Mouse (Mus musculus) stomach, embryonic 14.5 days (tissue): ENCODE data around the gene Cpm. TPM values are rescaled to one million over a fixed set of nuclear protein-coding genes. Genes with fewer than 3 reads are reported as not detected.

Experiments used
- ATAC-seq: fragments of 200-750 bp; cut with Nextera tagmentation; 2 replicates; pipeline ENCODE4 v1.8.0; 2017; ENCODE audit warnings: low read depth, moderate TSS enrichment; ENCODE audit not compliant: insufficient number of reproducible peaks, insufficient read depth, low FRiP score
- H3K27ac ChIP-seq: fragments of 300-500 bp; sonication (generic); 2 replicates; pipeline ENCODE4 v1.5.1; 2014; ENCODE audit warnings: mild to moderate bottlenecking, low read length, moderate library complexity, mixed read lengths
- H3K27me3 ChIP-seq: fragments of 300-500 bp; sonication (generic); 2 replicates; pipeline ENCODE4 v1.6.1; 2014; ENCODE audit warnings: low read length, control low read depth, mixed read lengths; ENCODE audit not compliant: control insufficient read depth, insufficient read depth
- H3K36me3 ChIP-seq: fragments of 300-500 bp; sonication (generic); 2 replicates; pipeline ENCODE4 v1.6.1; 2014; ENCODE audit warnings: mild to moderate bottlenecking, control low read depth, low read length, moderate library complexity, mixed read lengths; ENCODE audit not compliant: control insufficient read depth, insufficient read depth
- H3K4me1 ChIP-seq: fragments of 300-500 bp; sonication (generic); 2 replicates; pipeline ENCODE4 v1.6.1; 2014; ENCODE audit warnings: low read length, control low read depth, mixed read lengths; ENCODE audit not compliant: control insufficient read depth, insufficient read depth
- H3K4me2 ChIP-seq: fragments of 300-500 bp; sonication (generic); replicated peaks from 2 replicates; pipeline ENCODE4 v1.6.1; 2014; ENCODE audit warnings: low read depth, low read length, control low read depth
- H3K4me3 ChIP-seq: fragments of 300-500 bp; sonication (generic); 2 replicates; pipeline ENCODE4 v1.5.1; 2014; ENCODE audit warnings: low read depth, low read length, control low read depth
- H3K9ac ChIP-seq: fragments of 300-500 bp; sonication (generic); replicated peaks from 2 replicates; pipeline ENCODE4 v1.6.1; 2014; ENCODE audit warnings: low read depth, mild to moderate bottlenecking, control low read depth, low read length, moderate library complexity, mixed read lengths
- H3K9me3 ChIP-seq: fragments of 300-500 bp; sonication (generic); 2 replicates; pipeline ENCODE4 v1.6.1; 2016; ENCODE audit warnings: low read depth, low read length, control low read depth; ENCODE audit not compliant: control insufficient read depth
- WGBS: fragments of 180-500 bp; shearing (Covaris S2); extraction: QIAGEN DNeasy Blood & Tissue Kit; methylation state at CpG from one replicate; pipeline ENCODE4 v1.1.7; 2014; 5-methylcytosine and 5-hydroxymethylcytosine counted together
- polyA plus RNA-seq: library from polyadenylated mRNA; unstranded; fragments of >200 nt; fragmentation: Nextera tagmentation; extraction: Ambion mirVana; gene quantifications from 2 replicates; pipeline ENCODE4 v1.2.1, GENCODE M21; 2014

Gene Cpm
- polyA plus RNA-seq, 1 experiment from 2014 or later: 95.8 TPM

GRCm38 (mm10) chr10:117650042-117650655 is 20.8 kb downstream of the Cpm start:
- H3K27ac ChIP-seq: no peak overlapping the region
- H3K36me3 ChIP-seq: peaks cover 2% of the 10 kb centered on the region; the same call in 1 of the 2 replicates
- H3K4me2 ChIP-seq: no peak overlapping the region
- no peaks in the 10 kb centered on the region for H3K4me1 ChIP-seq
- H3K27me3 ChIP-seq: no peaks in the 10 kb centered on the region
- no peak overlapping the region for H3K4me3 ChIP-seq
- no peaks in the 10 kb centered on the region for H3K9me3 ChIP-seq
- no peak for ATAC-seq
- no peak overlapping the region for H3K9ac ChIP-seq
- WGBS: 89% methylated on average over 12 of the region's 12 CpGs

- Histone ChIP-seq H3K9ac (no peak overlapping the region), H3K4me1 (no peaks in the 10 kb centered on the region), H3K4me3 (no peak overlapping the region), H3K4me2 (no peak overlapping the region), H3K27me3 (no peaks in the 10 kb centered on the region), H3K27ac (no peak overlapping the region), H3K36me3 (peaks cover 2% of the 10 kb centered on the region; the same call in 1 of the 2 replicates), H3K9me3 (no peaks in the 10 kb centered on the region)
- WGBS: 87% methylated on average over 7 of the region's 7 CpGs
- no peak for ATAC-seq
Measured at GRCm38 (mm10) chr10:117650725-117651124, 21.4 kb downstream of the Cpm start.

GRCm38 (mm10) chr10:117651587-117652377 is 22.5 kb downstream of the Cpm start:
- H3K27me3 ChIP-seq: no peaks in the 10 kb centered on the region
- no peak overlapping the region for H3K4me2 ChIP-seq
- peaks cover 2% of the 10 kb centered on the region; the same call in 1 of the 2 replicates for H3K36me3 ChIP-seq
- no peaks in the 10 kb centered on the region for H3K4me1 ChIP-seq
- no peak overlapping the region for H3K27ac ChIP-seq
- no peak for ATAC-seq
- WGBS: 66% methylated on average over 10 of the region's 10 CpGs
- H3K9ac ChIP-seq: no peak overlapping the region
- H3K4me3 ChIP-seq: no peak overlapping the region
- no peaks in the 10 kb centered on the region for H3K9me3 ChIP-seq

- ATAC-seq: no peak
- H3K9ac ChIP-seq: no peak overlapping the region
- H3K27ac ChIP-seq: no peak overlapping the region
- H3K4me1 ChIP-seq: no peaks in the 10 kb centered on the region
- H3K4me2 ChIP-seq: no peak overlapping the region
- no peaks in the 10 kb centered on the region for H3K27me3 ChIP-seq
- no peak overlapping the region for H3K4me3 ChIP-seq
- no peaks in the 10 kb centered on the region for H3K9me3 ChIP-seq
- peaks cover 2% of the 10 kb centered on the region; the same call in 1 of the 2 replicates for H3K36me3 ChIP-seq
- 87% methylated on average over 4 of the region's 4 CpGs for WGBS
Measured at GRCm38 (mm10) chr10:117652378-117652774, 23.1 kb downstream of the Cpm start.

GRCm38 (mm10) chr10:117652930-117653778 is 23.9 kb downstream of the Cpm start:
- 85% methylated on average over 8 of the region's 8 CpGs for WGBS

GRCm38 (mm10) chr10:117653779-117654173 is 24.5 kb downstream of the Cpm start:
- no peak for ATAC-seq
- Histone ChIP-seq H3K4me2 (no peak overlapping the region), H3K4me3 (no peak overlapping the region), H3K27ac (no peak overlapping the region), H3K9ac (no peak overlapping the region), H3K27me3 (no peaks in the 10 kb centered on the region), H3K36me3 (peaks cover 2% of the 10 kb centered on the region; the same call in 1 of the 2 replicates), H3K9me3 (no peaks in the 10 kb centered on the region), H3K4me1 (no peaks in the 10 kb centered on the region)
- WGBS: 92% methylated on average over 7 of the region's 7 CpGs

More at GRCm38 (mm10) chr10:117652930-117653778, 23.9 kb downstream of the Cpm start:
- Histone ChIP-seq H3K27ac (no peak overlapping the region), H3K4me2 (no peak overlapping the region), H3K36me3 (peaks cover 2% of the 10 kb centered on the region; the same call in 1 of the 2 replicates), H3K9ac (no peak overlapping the region), H3K4me1 (no peaks in the 10 kb centered on the region), H3K27me3 (no peaks in the 10 kb centered on the region), H3K9me3 (no peaks in the 10 kb centered on the region), H3K4me3 (no peak overlapping the region)
- ATAC-seq: no peak

GRCm38 (mm10) chr10:117654576-117655123 is 25.4 kb downstream of the Cpm start:
- no peak overlapping the region for H3K9ac ChIP-seq
- peaks cover 2% of the 10 kb centered on the region; the same call in 1 of the 2 replicates for H3K36me3 ChIP-seq
- H3K4me1 ChIP-seq: no peaks in the 10 kb centered on the region
- no peak for ATAC-seq
- no peak overlapping the region for H3K27ac ChIP-seq
- H3K9me3 ChIP-seq: no peaks in the 10 kb centered on the region
- no peak overlapping the region for H3K4me2 ChIP-seq
- H3K27me3 ChIP-seq: no peaks in the 10 kb centered on the region
- 77% methylated on average over 3 of the region's 3 CpGs for WGBS
- no peak overlapping the region for H3K4me3 ChIP-seq

- no peak for ATAC-seq
- H3K4me2 ChIP-seq: no peak overlapping the region
- H3K9me3 ChIP-seq: no peaks in the 10 kb centered on the region
- 78% methylated on average over 9 of the region's 9 CpGs for WGBS
- H3K4me3 ChIP-seq: no peak overlapping the region
- no peaks in the 10 kb centered on the region for H3K4me1 ChIP-seq
- no peak overlapping the region for H3K27ac ChIP-seq
- H3K9ac ChIP-seq: no peak overlapping the region
- peaks cover 2% of the 10 kb centered on the region; the same call in 1 of the 2 replicates for H3K36me3 ChIP-seq
- H3K27me3 ChIP-seq: no peaks in the 10 kb centered on the region
Measured at GRCm38 (mm10) chr10:117655460-117655859, 26.2 kb downstream of the Cpm start.
